Mouse (Mus musculus) granulocyte monocyte progenitor cell, adult 5-6 weeks (primary cell): ENCODE measurements at regions not wholly inside any gene's neighbourhood (a gene's known extent, or its start where the extent isn't known, plus 50 kb on each side); places are given as distances from the start of the nearest gene placed in this dataset.

Experiments
- ATAC-seq: replicated peaks from 2 replicates; pipeline ENCODE4 v1.8.0; 2016; ENCODE audit warnings: mild to moderate bottlenecking, moderate TSS enrichment, inconsistent platforms; ENCODE audit not compliant: poor library complexity, severe bottlenecking

DNA sequence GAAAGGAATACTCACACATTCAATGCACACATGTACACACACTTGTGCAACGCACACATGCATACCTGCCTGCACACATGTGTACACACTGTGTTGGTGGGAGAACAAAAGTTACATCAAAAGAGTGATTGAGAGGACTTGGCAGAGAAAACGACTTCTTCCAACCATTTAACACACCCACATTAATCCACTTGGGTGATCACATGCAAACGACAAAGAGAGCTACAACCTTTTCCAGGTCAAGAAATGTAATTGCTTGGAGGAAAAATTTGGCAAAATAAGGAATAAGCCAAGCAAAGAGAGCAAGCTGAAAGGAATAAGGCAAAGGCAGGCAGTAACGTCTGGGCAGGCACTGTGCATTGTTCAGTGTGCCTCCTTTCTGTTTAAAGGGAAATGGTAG, 67.3 kb downstream of the C1d start:
- ATAC-seq, result no peak

- ATAC-seq, result no peak
Observed at GRCm38 (mm10) chr11:17325731-17326646, 68.6 kb downstream of the C1d start.

DNA sequence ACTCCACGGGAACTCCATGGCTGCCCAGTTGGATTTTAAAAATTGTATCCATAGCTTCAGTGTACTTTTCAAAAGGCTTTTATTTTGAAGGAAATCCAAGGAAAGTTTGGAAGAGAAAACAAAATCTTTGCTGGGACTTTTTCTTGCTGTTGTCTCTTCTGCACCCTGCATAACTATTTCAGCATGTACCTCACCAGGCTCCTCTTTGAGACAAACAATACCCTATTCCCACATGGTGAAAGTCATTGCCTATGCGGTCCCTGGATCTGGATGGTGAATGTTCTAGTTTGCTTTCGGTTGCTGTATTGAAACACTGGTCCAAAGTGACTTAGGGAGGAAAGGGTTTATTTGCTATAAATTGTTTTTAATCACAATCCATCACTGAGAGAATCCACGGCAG, 69.3 kb downstream of the C1d start:
- ATAC-seq, result no peak

DNA sequence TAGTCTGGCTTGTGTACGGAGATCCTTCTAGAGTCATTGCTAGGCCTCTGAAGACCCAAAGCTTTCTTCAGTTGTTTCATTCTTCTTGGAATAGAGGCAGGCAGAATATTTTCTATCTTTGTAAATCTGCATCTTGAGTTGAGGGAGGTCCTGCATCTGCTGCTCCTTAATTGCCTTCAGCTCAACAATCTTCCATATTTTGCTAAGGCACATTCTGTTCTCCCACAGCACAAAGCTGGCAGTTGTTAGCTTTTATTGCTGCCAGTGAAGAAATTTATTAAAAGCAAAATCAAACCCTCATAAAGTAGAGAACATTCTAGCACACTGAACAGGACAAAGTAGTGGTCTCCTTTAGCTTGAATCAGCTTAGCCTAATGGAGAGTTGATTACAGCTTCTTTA, 94.1 kb downstream of the C1d start:
- ATAC-seq, result no peak

GRCm38 (mm10) chr11:17352148-17353130, 95.1 kb downstream of the C1d start:
- ATAC-seq, result no peak

DNA sequence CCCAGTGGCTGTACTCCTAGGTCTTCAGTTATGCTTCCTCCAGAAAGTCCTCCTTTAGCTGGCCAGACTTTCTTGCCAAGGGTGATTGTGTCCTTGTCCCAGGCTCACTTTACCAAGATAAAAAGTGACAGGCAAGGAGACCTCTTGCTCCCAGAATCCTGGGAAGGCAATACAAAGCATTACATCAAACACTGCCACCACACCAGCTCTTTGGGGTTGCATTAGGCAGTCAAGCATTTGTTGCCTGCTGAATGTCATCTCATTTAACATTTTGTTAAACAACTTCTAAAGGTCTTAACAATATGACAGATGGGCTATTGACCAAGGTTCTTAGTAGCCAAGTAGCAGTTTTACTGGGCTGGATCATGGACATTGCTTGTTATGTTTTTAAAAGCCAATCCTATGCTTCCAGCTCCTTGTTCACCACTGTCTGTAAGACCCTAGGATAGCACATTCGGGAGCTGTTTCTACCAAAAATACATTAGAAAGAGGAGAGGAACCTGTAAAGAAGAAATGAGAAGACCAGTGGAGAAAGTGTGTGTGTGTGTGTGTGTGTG, 102.4 kb downstream of the C1d start:
- ATAC-seq, result no peak

DNA sequence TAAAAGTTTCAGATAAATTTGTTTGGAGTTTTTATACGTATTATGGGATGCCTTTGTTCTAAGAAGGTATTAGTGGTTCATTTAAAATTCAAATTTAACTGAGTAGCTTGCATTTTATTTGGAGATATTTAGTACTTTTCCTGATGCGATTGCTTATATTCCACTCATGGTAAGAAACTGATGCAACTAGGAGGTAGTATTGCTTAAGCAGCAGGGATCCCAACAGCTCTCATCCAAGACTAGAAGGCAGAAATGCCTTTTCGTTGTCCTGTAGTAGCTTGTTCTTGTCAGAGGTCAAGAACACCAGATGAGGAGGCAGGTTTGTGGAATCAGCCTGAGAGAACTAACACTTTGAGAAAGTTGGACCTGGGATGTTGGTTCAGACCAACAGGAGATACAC, 120.5 kb downstream of the C1d start:
- ATAC-seq, result no peak

DNA sequence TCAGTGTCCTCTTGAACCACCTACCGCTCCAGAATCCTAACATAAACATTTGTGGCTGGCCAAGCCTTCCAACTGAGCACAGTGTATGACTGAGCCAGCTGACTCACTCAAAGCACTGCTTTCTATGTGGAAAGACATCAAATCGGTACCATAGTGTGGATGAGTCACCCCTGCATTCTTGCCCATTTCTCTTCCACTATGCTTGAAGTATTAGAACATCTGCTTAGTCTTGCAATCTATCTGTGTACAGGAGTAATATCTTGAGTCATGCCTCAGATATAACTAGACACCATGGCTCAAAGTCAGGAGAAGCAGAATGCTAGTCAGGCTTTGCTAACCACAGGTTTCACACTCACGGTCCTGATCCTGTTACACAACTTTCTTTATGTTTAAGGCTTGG, 129.4 kb downstream of the C1d start:
- no peak for ATAC-seq

GRCm38 (mm10) chr11:17393832-17394231, 136.5 kb downstream of the C1d start:
- no peak for ATAC-seq

DNA sequence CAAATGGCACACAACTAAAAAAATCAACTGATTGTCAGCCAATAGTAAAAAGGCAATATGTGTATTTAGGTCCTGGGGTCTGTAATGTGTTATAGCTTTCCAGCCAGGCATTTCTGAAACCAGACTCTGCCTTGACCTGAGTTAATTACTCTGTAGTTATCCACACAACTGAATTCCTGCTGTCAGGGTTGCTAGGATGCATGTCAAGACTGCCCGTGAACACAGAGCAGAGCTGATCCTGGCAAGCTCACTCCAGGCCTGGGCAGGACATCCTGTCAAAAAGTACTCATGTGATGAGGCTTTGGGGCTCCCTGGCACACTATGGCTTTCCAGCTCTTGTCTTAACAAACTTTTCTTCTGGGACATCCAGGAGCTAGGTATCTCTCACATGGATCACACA, 157.2 kb downstream of the C1d start:
- no peak for ATAC-seq

DNA sequence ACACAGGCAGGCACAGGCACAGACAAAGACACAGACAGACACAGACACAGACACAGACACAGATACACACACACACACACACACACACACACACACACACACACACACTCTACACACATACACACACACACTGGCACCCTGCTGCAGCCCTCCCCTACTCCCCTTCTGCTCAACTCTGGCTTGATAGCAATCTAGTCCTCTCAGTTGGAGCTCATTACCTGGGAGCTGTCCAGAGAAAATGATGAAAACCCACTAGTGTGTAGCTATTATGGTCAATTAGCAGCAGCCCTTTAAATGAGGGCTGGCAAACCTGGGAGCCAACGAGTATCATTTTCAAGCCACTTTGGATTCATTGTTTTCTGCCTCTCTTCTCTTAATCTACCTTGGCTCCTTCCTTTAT, 157.8 kb downstream of the C1d start:
- no peak for ATAC-seq

- ATAC-seq, result no peak
Observed at GRCm38 (mm10) chr11:17417656-17418289, 160.4 kb downstream of the C1d start.

- no peak for ATAC-seq
Observed at GRCm38 (mm10) chr11:17442133-17442532, 184.8 kb downstream of the C1d start.

DNA sequence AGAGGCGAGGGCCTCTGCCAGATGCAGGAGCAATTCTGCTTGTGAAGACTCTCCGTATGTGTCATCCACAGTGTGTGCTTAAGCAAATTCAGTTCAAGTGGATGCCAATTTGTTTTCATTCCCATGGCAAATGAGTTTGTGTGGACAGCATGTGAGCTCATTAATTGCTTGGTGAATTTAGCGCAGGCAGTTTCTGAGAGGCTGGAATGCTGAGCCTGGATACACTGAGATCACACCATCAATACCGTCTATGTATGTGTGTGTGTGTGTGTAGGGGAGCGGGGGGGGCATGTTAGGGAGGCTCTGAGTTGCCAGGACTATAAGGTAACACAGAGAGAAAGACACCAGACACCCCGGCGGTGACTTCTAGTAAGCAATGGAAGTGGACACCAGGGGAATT, 191.9 kb downstream of the C1d start:
- ATAC-seq, result no peak

- ATAC-seq, result no peak
Observed at GRCm38 (mm10) chr11:17450360-17451045, 193.1 kb downstream of the C1d start.

GRCm38 (mm10) chr11:17451451-17451850, 194.1 kb downstream of the C1d start:
- ATAC-seq, result no peak

- ATAC-seq, result no peak
Observed at GRCm38 (mm10) chr11:17453530-17453929, 196.2 kb downstream of the C1d start.

- no peak for ATAC-seq
Observed at GRCm38 (mm10) chr11:17458946-17459345, 201.6 kb downstream of the C1d start.

GRCm38 (mm10) chr11:17460024-17460919, 202.9 kb downstream of the C1d start:
- ATAC-seq, result peak; percentile 40
